Mouse (Mus musculus) kidney, adult 2 months (tissue): ENCODE measurements around the gene Gm26741.

Experiments
- CTCF ChIP-seq: fragments of 200-500 bp; conservative IDR thresholded peaks from 2 replicates; pipeline ENCODE4 v1.5.1; 2011; ENCODE audit warnings: low read depth, mild to moderate bottlenecking, control low read depth, low read length, moderate library complexity, mixed read lengths; ENCODE audit not compliant: insufficient read depth, insufficient read length
- POLR2A ChIP-seq: fragments of 200-500 bp; IDR thresholded peaks from one replicate; pipeline ENCODE4 v1.6.1; 2011; ENCODE audit warnings: low read depth, low read length, control low read depth

DNA sequence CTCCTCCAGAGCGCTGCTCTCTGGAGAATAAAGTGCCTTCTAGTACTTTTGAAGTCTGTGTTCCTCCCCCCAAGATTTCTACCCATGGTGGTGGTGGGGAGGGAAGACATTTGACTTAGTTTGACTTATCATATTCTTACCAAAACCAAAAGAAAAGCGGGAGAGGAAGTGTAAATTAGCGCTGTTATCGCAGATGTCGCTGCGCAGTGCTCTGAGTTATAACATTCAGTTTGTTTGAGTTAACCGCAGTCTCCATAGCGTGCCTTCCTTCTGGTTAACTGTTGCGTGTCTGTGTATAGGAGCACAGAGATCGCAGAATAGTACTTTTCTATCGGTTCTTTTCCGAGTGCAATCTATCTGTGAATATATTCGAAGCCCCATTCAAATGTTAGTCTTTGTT, 46.6 kb downstream of the Gm26741 start:
- TF ChIP-seq CTCF: no peak
- TF ChIP-seq POLR2A: no peak
